Mouse (Mus musculus): Measurements from ENCODE around the gene Dcpp2. TPM values are rescaled to one million over a fixed set of nuclear protein-coding genes. Genes with fewer than 3 reads are reported as not detected.

Dcpp2 gene
- polyA plus RNA-seq, 1 experiment: not detected

GRCm38 (mm10) chr17:23949068-23949467 is 68.4 kb downstream of the Dcpp2 start:
- Histone ChIP-seq H3K4me1 (ENCODE audit: control insufficient read depth, insufficient read depth, low read length) (no peaks in the 10 kb centered on the region), H3K27ac (ENCODE audit: control insufficient read depth, insufficient read depth, low read depth, low read length, poor library complexity) (no peak overlapping the region), H3K4me3 (replicated peaks; ENCODE audit: control insufficient read depth, low read depth, low read length) (no peak overlapping the region)
- TF ChIP-seq POLR2A (IDR thresholded peaks at IDR 0.05; ENCODE audit: borderline replicate concordance, control insufficient read depth, low read depth, low read length) (no peak), CTCF (IDR thresholded peaks at IDR 0.05; ENCODE audit: control insufficient read depth, insufficient read depth, low read length) (no peak)
- 84% methylated on average over 2 of the region's 2 CpGs for WGBS

Other genes starting within 250 kb of the Dcpp2 start
- 4.8 and 18.0 TPM in 2 replicates for gene Mmp25, start 235.6 kb upstream of the Dcpp2 start, polyA plus RNA-seq (2011; ENCODE audit: insufficient read depth, insufficient read length, low replicate concordance, missing spikeins)
- 0.66 and 2.2 TPM in 2 replicates for gene Bicdl2, start 220.4 kb upstream of the Dcpp2 start, polyA plus RNA-seq (2011; ENCODE audit: insufficient read depth, insufficient read length, low replicate concordance, missing spikeins)
- 28.3 and 54.3 TPM in 2 replicates for gene Hcfc1r1, start 207.3 kb upstream of the Dcpp2 start, polyA plus RNA-seq (2011; ENCODE audit: insufficient read depth, insufficient read length, low replicate concordance, missing spikeins)
- 15.1 and 27.9 TPM in 2 replicates for gene Thoc6, start 207.0 kb upstream of the Dcpp2 start, polyA plus RNA-seq (2011; ENCODE audit: insufficient read depth, insufficient read length, low replicate concordance, missing spikeins)
- gene Tnfrsf12a, start 203.4 kb upstream of the Dcpp2 start, polyA plus RNA-seq (2011; ENCODE audit: insufficient read depth, insufficient read length, low replicate concordance, missing spikeins): 18.0 TPM in 1 of 2 replicates, not detected in the other
- 4.2 TPM in 1 of 2 replicates, not detected in the other for gene Cldn6, start 201.6 kb upstream of the Dcpp2 start, polyA plus RNA-seq (2011; ENCODE audit: insufficient read depth, insufficient read length, low replicate concordance, missing spikeins)
- gene Cldn9, start 196.9 kb upstream of the Dcpp2 start, polyA plus RNA-seq (2011; ENCODE audit: insufficient read depth, insufficient read length, low replicate concordance, missing spikeins): not detected in 2 replicates
- gene 1520401A03Rik, start 158.1 kb upstream of the Dcpp2 start, polyA plus RNA-seq (2011; ENCODE audit: insufficient read depth, insufficient read length, low replicate concordance, missing spikeins): 0.90 and 3.5 TPM in 2 replicates
- gene Pkmyt1, start 154.5 kb upstream of the Dcpp2 start, polyA plus RNA-seq (2011; ENCODE audit: insufficient read depth, insufficient read length, low replicate concordance, missing spikeins): 48.5 and 85.5 TPM in 2 replicates
- 6.4 and 8.1 TPM in 2 replicates for gene Paqr4, start 140.0 kb upstream of the Dcpp2 start, polyA plus RNA-seq (2011; ENCODE audit: insufficient read depth, insufficient read length, low replicate concordance, missing spikeins)
- gene Kremen2, start 135.0 kb upstream of the Dcpp2 start, polyA plus RNA-seq (2011; ENCODE audit: insufficient read depth, insufficient read length, low replicate concordance, missing spikeins): not detected in 2 replicates
- 5.5 and 11.2 TPM in 2 replicates for gene Flywch1, start 109.3 kb upstream of the Dcpp2 start, polyA plus RNA-seq (2011; ENCODE audit: insufficient read depth, insufficient read length, low replicate concordance, missing spikeins)
- gene Flywch2, start 94.8 kb upstream of the Dcpp2 start, polyA plus RNA-seq (2011; ENCODE audit: insufficient read depth, insufficient read length, low replicate concordance, missing spikeins): not detected in 2 replicates
- gene Srrm2, start 90.3 kb upstream of the Dcpp2 start, polyA plus RNA-seq (2011; ENCODE audit: insufficient read depth, insufficient read length, low replicate concordance, missing spikeins): 328 and 487 TPM in 2 replicates
- 185 and 239 TPM in 2 replicates for gene Elob, start 51.7 kb upstream of the Dcpp2 start, polyA plus RNA-seq (2011; ENCODE audit: insufficient read depth, insufficient read length, low replicate concordance, missing spikeins)
- gene Prss33, start 44.8 kb upstream of the Dcpp2 start, polyA plus RNA-seq (2011; ENCODE audit: insufficient read depth, insufficient read length, low replicate concordance, missing spikeins): not detected in 2 replicates
- gene Prss32, start 37.0 kb upstream of the Dcpp2 start, polyA plus RNA-seq (2011; ENCODE audit: insufficient read depth, insufficient read length, low replicate concordance, missing spikeins): not detected in 2 replicates
- gene Prss41, start 36.7 kb upstream of the Dcpp2 start, polyA plus RNA-seq (2011; ENCODE audit: insufficient read depth, insufficient read length, low replicate concordance, missing spikeins): not detected in 2 replicates
- gene Prss21, start 12.8 kb upstream of the Dcpp2 start, polyA plus RNA-seq (2011; ENCODE audit: insufficient read depth, insufficient read length, low replicate concordance, missing spikeins): not detected in 2 replicates
- not detected in 2 replicates for gene Dcpp1, start within 50 bp of the Dcpp2 start, polyA plus RNA-seq (2011; ENCODE audit: insufficient read depth, insufficient read length, low replicate concordance, missing spikeins)
- gene Dcpp3, start 36.6 kb downstream of the Dcpp2 start, polyA plus RNA-seq (2011; ENCODE audit: insufficient read depth, insufficient read length, low replicate concordance, missing spikeins): not detected in 2 replicates
- not detected in 2 replicates for gene Sbp, start 60.8 kb downstream of the Dcpp2 start, polyA plus RNA-seq (2011; ENCODE audit: insufficient read depth, insufficient read length, low replicate concordance, missing spikeins)
- gene Sbpl, start 74.4 kb downstream of the Dcpp2 start, polyA plus RNA-seq (2011; ENCODE audit: insufficient read depth, insufficient read length, low replicate concordance, missing spikeins): not detected in 2 replicates
- gene Prss30, start 99.7 kb downstream of the Dcpp2 start, polyA plus RNA-seq (2011; ENCODE audit: insufficient read depth, insufficient read length, low replicate concordance, missing spikeins): 6.8 TPM in 1 of 2 replicates, not detected in the other
- not detected in 2 replicates for gene Prss22, start 117.2 kb downstream of the Dcpp2 start, polyA plus RNA-seq (2011; ENCODE audit: insufficient read depth, insufficient read length, low replicate concordance, missing spikeins)
- not detected in 2 replicates for gene Prss27, start 157.3 kb downstream of the Dcpp2 start, polyA plus RNA-seq (2011; ENCODE audit: insufficient read depth, insufficient read length, low replicate concordance, missing spikeins)
- gene Kctd5, start 192.6 kb downstream of the Dcpp2 start, polyA plus RNA-seq (2011; ENCODE audit: insufficient read depth, insufficient read length, low replicate concordance, missing spikeins): 11.4 and 13.6 TPM in 2 replicates